7 mouse cellular contexts compared by ENCODE assay signal in the genomic region with DNA sequence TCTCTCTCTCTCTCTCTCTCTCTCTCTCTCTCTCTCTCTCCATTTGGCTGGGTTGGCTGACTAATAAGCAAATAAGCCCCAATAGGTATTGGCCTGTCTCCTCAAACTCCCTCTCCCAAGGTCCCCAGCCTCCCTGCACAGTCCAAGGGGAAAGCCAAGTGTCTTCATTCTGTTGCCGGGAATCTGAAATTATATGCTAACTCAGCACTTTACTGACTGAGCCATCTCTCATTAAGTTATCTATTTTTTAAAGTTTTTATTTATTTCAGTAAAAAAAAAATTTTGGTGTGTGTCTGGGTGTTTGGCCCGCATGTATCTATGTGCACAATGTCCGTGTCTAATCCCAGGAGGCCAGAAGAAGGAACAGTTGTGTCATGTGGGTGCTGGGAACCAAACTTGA. TPM values are rescaled to one million over a fixed set of nuclear protein-coding genes. Genes with fewer than 3 reads are reported as not detected.
DNase-seq lines count a peak whose midpoint lies in the region; ATAC-seq and TF ChIP-seq lines count a peak whose summit lies in the region.

No protein-coding gene starts in this region.

- WGBS in lung, postnatal 0 days, result 74% methylated on average over 3 of the region's 3 CpGs
- WGBS in forebrain, embryonic 14.5 days, result 90% methylated on average over 3 of the region's 3 CpGs
- WGBS in limb, embryonic 13.5 days, result 85% methylated on average over 3 of the region's 3 CpGs
- 77% methylated on average over 3 of the region's 3 CpGs for WGBS in stomach, postnatal 0 days

- no peak overlapping the region for H3K27ac ChIP-seq in lung, postnatal 0 days (ENCODE audit: low read length)
- H3K27ac ChIP-seq in forebrain, embryonic 14.5 days (ENCODE audit: low read depth, low read length), result no peak overlapping the region
- no peak overlapping the region; the same call in 1 of the 2 replicates for H3K27ac ChIP-seq in limb, embryonic 13.5 days
- no peak overlapping the region for H3K27ac ChIP-seq in stomach, postnatal 0 days (replicated peaks)

- H3K27me3 ChIP-seq in lung, postnatal 0 days (replicated peaks; ENCODE audit: insufficient read depth, low read length), result no peaks in the 10 kb centered on the region
- no peaks in the 10 kb centered on the region for H3K27me3 ChIP-seq in forebrain, embryonic 14.5 days (replicated peaks; ENCODE audit: control insufficient read depth, insufficient read depth, low read length)
- no peaks in the 10 kb centered on the region for H3K27me3 ChIP-seq in limb, embryonic 13.5 days
- H3K27me3 ChIP-seq in stomach, postnatal 0 days (ENCODE audit: control insufficient read depth, insufficient read depth, low read length), result no peaks in the 10 kb centered on the region

- H3K4me3 ChIP-seq in lung, postnatal 0 days (ENCODE audit: low read depth, low read length), result no peak overlapping the region
- H3K4me3 ChIP-seq in forebrain, embryonic 14.5 days (ENCODE audit: low read depth, low read length), result 0 out of 2 replicates have a peak overlapping the region, but pooled peaks have one; percentile 61
- peak overlapping the region; percentile 65; the same call in 1 of the 2 replicates for H3K4me3 ChIP-seq in limb, embryonic 13.5 days
- H3K4me3 ChIP-seq in stomach, postnatal 0 days (ENCODE audit: low read depth, low read length), result no peak overlapping the region; the same call in 1 of the 2 replicates

- no peak for DNase-seq in lung, postnatal 0 days (ENCODE audit: low spot score)
- DNase-seq in lung, postnatal 14 days, result no peak
- no peak for DNase-seq in forebrain, embryonic 14.5 days (ENCODE audit: low spot score)
- DNase-seq in stomach, postnatal 0 days (ENCODE audit: low spot score), result no peak
- no peak for DNase-seq in layer of hippocampus, adult 9-11 months
- DNase-seq in yolk sac, embryonic 10.5 days (ENCODE audit: low spot score), result no peak

- H3K9me3 ChIP-seq in lung, postnatal 0 days (ENCODE audit: low read length), result no peaks in the 10 kb centered on the region
- H3K9me3 ChIP-seq in forebrain, embryonic 14.5 days (replicated peaks; ENCODE audit: control insufficient read depth, low read length), result no peaks in the 10 kb centered on the region
- no peaks in the 10 kb centered on the region for H3K9me3 ChIP-seq in limb, embryonic 13.5 days
- H3K9me3 ChIP-seq in stomach, postnatal 0 days (ENCODE audit: control insufficient read depth, low read length), result no peaks in the 10 kb centered on the region

- no peak for ATAC-seq in lung, postnatal 0 days
- ATAC-seq in forebrain, embryonic 14.5 days, result no peak
- no peak for ATAC-seq in limb, embryonic 13.5 days (ENCODE audit: low FRiP score, low read depth)
- ATAC-seq in stomach, postnatal 0 days (ENCODE audit: low FRiP score, low TSS enrichment), result no peak

- no peak for TF ChIP-seq CTCF in lung, postnatal 0 days (IDR thresholded peaks at IDR 0.05)
- no peak for TF ChIP-seq CTCF in stomach, postnatal 0 days (IDR thresholded peaks at IDR 0.05; ENCODE audit: low read depth)

- no peaks in the 10 kb centered on the region for H3K36me3 ChIP-seq in lung, postnatal 0 days (ENCODE audit: insufficient read depth, low read length)
- no peaks in the 10 kb centered on the region for H3K36me3 ChIP-seq in forebrain, embryonic 14.5 days (ENCODE audit: control insufficient read depth, insufficient read depth, low read length)
- H3K36me3 ChIP-seq in limb, embryonic 13.5 days, result peaks cover 8% of the 10 kb centered on the region
- no peaks in the 10 kb centered on the region for H3K36me3 ChIP-seq in stomach, postnatal 0 days (ENCODE audit: control insufficient read depth, insufficient read depth, low read length)

- H3K9ac ChIP-seq in lung, postnatal 0 days (replicated peaks; ENCODE audit: low read depth), result no peak overlapping the region
- H3K9ac ChIP-seq in forebrain, embryonic 14.5 days (ENCODE audit: low read length), result no peak overlapping the region
- H3K9ac ChIP-seq in limb, embryonic 13.5 days, result no peak overlapping the region
- H3K9ac ChIP-seq in stomach, postnatal 0 days (ENCODE audit: low read length), result 0 out of 2 replicates have a peak overlapping the region, but pooled peaks have one; percentile 70

- TF ChIP-seq EP300 in lung, postnatal 0 days (IDR thresholded peaks at IDR 0.05), result no peak
- TF ChIP-seq EP300 in stomach, postnatal 0 days (optimal IDR thresholded peaks at IDR 0.05), result no peak

- H3K4me1 ChIP-seq in lung, postnatal 0 days (ENCODE audit: insufficient read depth, low read depth, low read length), result peaks cover 10% of the 10 kb centered on the region; the same call in 1 of the 2 replicates
- H3K4me1 ChIP-seq in forebrain, embryonic 14.5 days (ENCODE audit: control insufficient read depth, insufficient read depth, low read length), result peaks cover 13% of the 10 kb centered on the region; the same call in 1 of the 2 replicates
- peaks cover 54% of the 10 kb centered on the region for H3K4me1 ChIP-seq in limb, embryonic 13.5 days
- H3K4me1 ChIP-seq in stomach, postnatal 0 days (replicated peaks; ENCODE audit: control insufficient read depth, insufficient read depth), result 0 out of 2 replicates have a peak, but pooled peaks cover 5% of the 10 kb centered on the region

- H3K4me2 ChIP-seq in lung, postnatal 0 days (replicated peaks; ENCODE audit: low read depth, low read length), result peak overlapping the region; percentile 63
- peak overlapping the region; percentile 74; the same call in 1 of the 2 replicates for H3K4me2 ChIP-seq in forebrain, embryonic 14.5 days (ENCODE audit: low read length)
- H3K4me2 ChIP-seq in limb, embryonic 13.5 days (replicated peaks), result peak overlapping the region; percentile 70
- peak overlapping the region; percentile 60; the same call in 1 of the 2 replicates for H3K4me2 ChIP-seq in stomach, postnatal 0 days (replicated peaks; ENCODE audit: low read depth)

RNA-seq across cellular contexts. Expression of a gene that starts 1.0 kb away (rescaled TPM):
- polyA plus RNA-seq in lung, postnatal 0 days (2015; fragmentation: Nextera tagmentation; extraction: Ambion mirVana), result 64.2 and 64.6 TPM in 2 replicates
- 57.5 and 64.7 TPM in 2 replicates for polyA plus RNA-seq in forebrain, embryonic 14.5 days (2014; fragmentation: Nextera tagmentation; extraction: Ambion mirVana)
- polyA plus RNA-seq in limb, embryonic 13.5 days (2015; fragmentation: Nextera tagmentation; extraction: Ambion mirVana), result 59.1 and 63.6 TPM in 2 replicates
- polyA plus RNA-seq in stomach, postnatal 0 days (2015; fragmentation: Nextera tagmentation; extraction: Ambion mirVana), result 27.1 and 27.7 TPM in 2 replicates

RNA-seq across cellular contexts. Expression of a gene that starts 2.3 kb away (rescaled TPM):
- polyA plus RNA-seq in lung, postnatal 0 days (2015; fragmentation: Nextera tagmentation; extraction: Ambion mirVana), result 33.4 and 37.2 TPM in 2 replicates
- 10.3 and 10.7 TPM in 2 replicates for polyA plus RNA-seq in forebrain, embryonic 14.5 days (2014; fragmentation: Nextera tagmentation; extraction: Ambion mirVana)
- 57.0 and 57.7 TPM in 2 replicates for polyA plus RNA-seq in limb, embryonic 13.5 days (2015; fragmentation: Nextera tagmentation; extraction: Ambion mirVana)
- 15.2 and 16.5 TPM in 2 replicates for polyA plus RNA-seq in stomach, postnatal 0 days (2015; fragmentation: Nextera tagmentation; extraction: Ambion mirVana)

RNA-seq across cellular contexts. Expression of a gene that starts 20.5 kb away (rescaled TPM):
- 0.12 and 0.15 TPM in 2 replicates for polyA plus RNA-seq in lung, postnatal 0 days (2015; fragmentation: Nextera tagmentation; extraction: Ambion mirVana)
- polyA plus RNA-seq in forebrain, embryonic 14.5 days (2014; fragmentation: Nextera tagmentation; extraction: Ambion mirVana), result not detected in 2 replicates
- 0.05 TPM in 1 of 2 replicates, not detected in the other for polyA plus RNA-seq in limb, embryonic 13.5 days (2015; fragmentation: Nextera tagmentation; extraction: Ambion mirVana)
- 0.05 and 0.07 TPM in 2 replicates for polyA plus RNA-seq in stomach, postnatal 0 days (2015; fragmentation: Nextera tagmentation; extraction: Ambion mirVana)

RNA-seq across cellular contexts. Expression of a gene that starts 31.2 kb away (rescaled TPM):
- 11.3 and 13.2 TPM in 2 replicates for polyA plus RNA-seq in lung, postnatal 0 days (2015; fragmentation: Nextera tagmentation; extraction: Ambion mirVana)
- polyA plus RNA-seq in forebrain, embryonic 14.5 days (2014; fragmentation: Nextera tagmentation; extraction: Ambion mirVana), result 54.7 and 56.4 TPM in 2 replicates
- 27.6 and 28.0 TPM in 2 replicates for polyA plus RNA-seq in limb, embryonic 13.5 days (2015; fragmentation: Nextera tagmentation; extraction: Ambion mirVana)
- polyA plus RNA-seq in stomach, postnatal 0 days (2015; fragmentation: Nextera tagmentation; extraction: Ambion mirVana), result 9.1 and 10.3 TPM in 2 replicates

RNA-seq across cellular contexts. Expression of a gene that starts 44.0 kb away (rescaled TPM):
- polyA plus RNA-seq in lung, postnatal 0 days (2015; fragmentation: Nextera tagmentation; extraction: Ambion mirVana), result 0.67 and 0.71 TPM in 2 replicates
- 2.3 TPM in 2 replicates for polyA plus RNA-seq in forebrain, embryonic 14.5 days (2014; fragmentation: Nextera tagmentation; extraction: Ambion mirVana)
- 3.2 and 3.3 TPM in 2 replicates for polyA plus RNA-seq in limb, embryonic 13.5 days (2015; fragmentation: Nextera tagmentation; extraction: Ambion mirVana)
- 0.70 and 0.75 TPM in 2 replicates for polyA plus RNA-seq in stomach, postnatal 0 days (2015; fragmentation: Nextera tagmentation; extraction: Ambion mirVana)

Comparison
In these comparisons a context has a peak if more than half of its experiments do, and no peak if none do; other contexts are left out.
1. H3K4me3 ChIP-seq: peak in forebrain, embryonic 14.5 days (single experiment) and limb, embryonic 13.5 days (single experiment); none in lung, postnatal 0 days (single experiment) and stomach, postnatal 0 days (single experiment).
2. Peak in every context shown above with its lines, with median percentiles within 50 percentile points of each other: H3K4me2 ChIP-seq.